Mouse (Mus musculus) myocyte (in vitro differentiated cells): ENCODE measurements around the gene Serpina3m. TPM values are rescaled to one million over a fixed set of nuclear protein-coding genes. Genes with fewer than 3 reads are reported as not detected.
"Not testable (repeated sequence)": the region's sequence is repeated elsewhere in the genome, so short reads cannot be mapped to it uniquely, and the experiment has no call there.

Experiments used
- H3K27me3 ChIP-seq: one replicate; pipeline ENCODE4 v1.6.1; 2011; ENCODE audit not compliant: control insufficient read depth, insufficient read depth, insufficient read length
- H3K36me3 ChIP-seq: one replicate; pipeline ENCODE4 v1.6.1; 2011; ENCODE audit not compliant: control insufficient read depth, insufficient read depth
- H3K4me2 ChIP-seq: one replicate; pipeline ENCODE4 v1.6.1; 2011; ENCODE audit warnings: low read depth, control low read depth
- H3K4me3 ChIP-seq: one replicate; pipeline ENCODE4 v1.5.1; 2011; ENCODE audit warnings: mild to moderate bottlenecking, control low read depth, moderate library complexity
- H3K79me2 ChIP-seq: one replicate; pipeline ENCODE4 v1.6.1; 2011; ENCODE audit not compliant: control insufficient read depth, insufficient read depth
- H3ac ChIP-seq: one replicate; pipeline ENCODE4 v1.6.1; 2011; ENCODE audit not compliant: control insufficient read depth, insufficient read length
- CEBPB ChIP-seq: IDR thresholded peaks from 2 replicates; pipeline ENCODE4 v1.6.1; 2011; ENCODE audit warnings: mild to moderate bottlenecking, moderate library complexity; ENCODE audit not compliant: poor library complexity, insufficient read depth, severe bottlenecking
- E2F4 ChIP-seq: IDR thresholded peaks from one replicate; pipeline ENCODE4 v1.6.1; 2011; ENCODE audit warnings: mild to moderate bottlenecking, control low read depth, moderate library complexity; ENCODE audit not compliant: insufficient read depth
- MAX ChIP-seq: IDR thresholded peaks from one replicate; pipeline ENCODE4 v1.6.1; 2011; ENCODE audit warnings: low read depth, mild to moderate bottlenecking, control low read depth
- MYOD1 ChIP-seq, 3 experiments: IDR thresholded peaks; one replicate each; pipeline ENCODE4 v1.6.1; 2011; ENCODE audit warnings: control low read depth in 2 of 3, low read depth in 2 of 3, mild to moderate bottlenecking in 2 of 3, moderate library complexity in 1 of 3; ENCODE audit not compliant: insufficient read length in 2 of 3, control insufficient read depth in 1 of 3
- MYOG ChIP-seq, 3 experiments: IDR thresholded peaks; one replicate each; pipeline ENCODE4 v1.6.1; 2011; ENCODE audit warnings: control low read depth in 2 of 3, low read depth in 2 of 3, mild to moderate bottlenecking in 2 of 3; ENCODE audit not compliant: insufficient read length in 2 of 3, control insufficient read depth in 1 of 3, insufficient read depth in 1 of 3
- POLR2A ChIP-seq: IDR thresholded peaks from one replicate; pipeline ENCODE4 v1.6.1; 2011; ENCODE audit warnings: low read depth, mild to moderate bottlenecking, control low read depth, moderate library complexity; ENCODE audit not compliant: insufficient read length
- POLR2AphosphoS2 ChIP-seq: IDR thresholded peaks from one replicate; pipeline ENCODE4 v1.6.1; 2011; ENCODE audit warnings: low read depth, control low read depth; ENCODE audit not compliant: insufficient read length
- REST ChIP-seq: IDR thresholded peaks from one replicate; pipeline ENCODE4 v1.6.1; 2011; ENCODE audit warnings: mild to moderate bottlenecking, control low read depth, moderate library complexity; ENCODE audit not compliant: insufficient read depth, insufficient read length
- SRF ChIP-seq: IDR thresholded peaks from one replicate; pipeline ENCODE4 v1.6.1; 2011; ENCODE audit warnings: low read depth; ENCODE audit not compliant: control insufficient read depth, insufficient read length
- TCF12 ChIP-seq: IDR thresholded peaks from one replicate; pipeline ENCODE4 v1.6.1; 2011; ENCODE audit warnings: mild to moderate bottlenecking, control low read depth; ENCODE audit not compliant: poor library complexity, insufficient read depth, severe bottlenecking
- TCF3 ChIP-seq: IDR thresholded peaks from one replicate; pipeline ENCODE4 v1.6.1; 2011; ENCODE audit warnings: low read depth, control low read depth; ENCODE audit not compliant: insufficient read length
- USF1 ChIP-seq: IDR thresholded peaks from one replicate; pipeline ENCODE4 v1.6.1; 2011; ENCODE audit warnings: low read depth, mild to moderate bottlenecking, control low read depth, moderate library complexity
- polyA plus RNA-seq: library from polyadenylated mRNA; unstranded; fragments of >200 nt; fragmentation: generic; extraction: Trizol; gene quantifications from one replicate; pipeline ENCODE4 v1.2.1, GENCODE M21; 2012; ENCODE audit warnings: missing spikeins

Serpina3m gene
- polyA plus RNA-seq, 1 experiment: not detected

- Histone ChIP-seq H3K79me2 (no peaks in the 10 kb centered on the region), H3K4me3 (no peak overlapping the region), H3K4me2 (no peak overlapping the region), H3K27me3 (no peaks in the 10 kb centered on the region), H3K36me3 (no peaks in the 10 kb centered on the region), H3ac (no peak overlapping the region)
- TF ChIP-seq TCF12 (no peak), POLR2A (no peak), MAX (no peak), CEBPB (no peak), SRF (no peak), MYOG (IDR thresholded peaks at IDR 0.05; ENCODE audit: control insufficient read depth in 1 of 3, insufficient read depth in 1 of 3, insufficient read length in 2 of 3, low read depth in 2 of 3) (no peak), REST (no peak), USF1 (no peak), E2F4 (no peak), MYOD1 (IDR thresholded peaks at IDR 0.05; ENCODE audit: control insufficient read depth in 1 of 3, insufficient read length in 2 of 3, low read depth in 2 of 3) (no peak), TCF3 (no peak)
These were observed 41.6 kb downstream of the Serpina3m start for GRCm38 (mm10) chr12:104379856-104380255.

- not testable (repeated sequence) for H3K36me3 ChIP-seq, H3K4me2 ChIP-seq, H3K27me3 ChIP-seq, H3K4me3 ChIP-seq, H3ac ChIP-seq, H3K79me2 ChIP-seq
These were observed 42.9 kb downstream of the Serpina3m start for GRCm38 (mm10) chr12:104381071-104381604.

- H3K36me3 ChIP-seq, H3ac ChIP-seq, H3K27me3 ChIP-seq, H3K4me3 ChIP-seq, H3K79me2 ChIP-seq, H3K4me2 ChIP-seq: not testable (repeated sequence)
These were observed 47.7 kb downstream of the Serpina3m start for GRCm38 (mm10) chr12:104385987-104386386.

GRCm38 (mm10) chr12:104386878-104387277 is 48.6 kb downstream of the Serpina3m start:
- H3K4me3 ChIP-seq, H3K36me3 ChIP-seq, H3K4me2 ChIP-seq, H3K79me2 ChIP-seq, H3K27me3 ChIP-seq, H3ac ChIP-seq: not testable (repeated sequence)

GRCm38 (mm10) chr12:104388477-104388876 is 50.2 kb downstream of the Serpina3m start:
- TF ChIP-seq REST (no peak), MYOG (IDR thresholded peaks at IDR 0.05; ENCODE audit: control insufficient read depth in 1 of 3, insufficient read depth in 1 of 3, insufficient read length in 2 of 3, low read depth in 2 of 3) (no peak), MYOD1 (IDR thresholded peaks at IDR 0.05; ENCODE audit: control insufficient read depth in 1 of 3, insufficient read length in 2 of 3, low read depth in 2 of 3) (no peak), TCF3 (no peak), TCF12 (no peak), E2F4 (no peak), SRF (no peak), MAX (no peak), POLR2A (no peak), CEBPB (no peak), POLR2AphosphoS2 (no peak), USF1 (no peak)
- no peaks in the 10 kb centered on the region for H3K79me2 ChIP-seq

GRCm38 (mm10) chr12:104391057-104391456 is 52.8 kb downstream of the Serpina3m start:
- not testable (repeated sequence) for H3K4me3 ChIP-seq, H3K36me3 ChIP-seq, H3K4me2 ChIP-seq, H3ac ChIP-seq, H3K27me3 ChIP-seq, H3K79me2 ChIP-seq

More at GRCm38 (mm10) chr12:104388477-104388876, 50.2 kb downstream of the Serpina3m start:
- Histone ChIP-seq H3K4me3 (no peak overlapping the region), H3K4me2 (no peak overlapping the region), H3K27me3 (no peaks in the 10 kb centered on the region), H3ac (no peak overlapping the region), H3K36me3 (no peaks in the 10 kb centered on the region)
